8 mouse cellular contexts compared by ENCODE assay signal in the genomic region with DNA sequence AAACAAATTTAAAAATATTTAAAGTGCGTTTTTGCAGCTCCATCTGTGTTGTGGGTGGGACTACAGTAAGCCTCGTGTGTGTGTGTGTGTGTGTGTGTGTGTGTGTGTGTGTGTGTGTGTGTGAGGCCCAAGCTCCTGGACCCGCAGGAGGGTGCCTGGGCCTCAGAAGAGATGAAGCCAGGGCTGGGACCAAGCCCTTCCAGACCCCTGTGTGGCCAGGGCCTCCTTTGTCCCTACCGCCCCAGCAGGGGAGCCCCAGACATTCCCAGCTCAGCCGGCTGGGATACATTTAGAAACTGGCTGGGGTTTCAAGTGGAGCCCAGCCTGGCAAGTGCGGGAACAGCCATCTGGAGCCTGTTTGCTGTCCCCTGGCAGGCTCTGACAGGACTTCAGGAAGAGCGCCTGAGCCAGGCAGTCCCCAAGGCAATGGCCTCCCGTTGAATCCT. TPM values are rescaled to one million over a fixed set of nuclear protein-coding genes. Genes with fewer than 3 reads are reported as not detected.
DNase-seq lines count a peak whose midpoint lies in the region; ATAC-seq lines count a peak whose summit lies in the region.

No protein-coding gene starts in this region.

- peaks cover 7% of the 10 kb centered on the region for H3K9me3 ChIP-seq in hindbrain, embryonic 10.5 days
- no peaks in the 10 kb centered on the region for H3K9me3 ChIP-seq in hindbrain, embryonic 14.5 days (ENCODE audit: control insufficient read depth, low read length)
- peaks cover 5% of the 10 kb centered on the region for H3K9me3 ChIP-seq in forebrain, embryonic 11.5 days (ENCODE audit: control insufficient read depth, low read length)
- H3K9me3 ChIP-seq in heart, embryonic 11.5 days (replicated peaks; ENCODE audit: control insufficient read depth, low read length): 0 out of 2 replicates have a peak, but pooled peaks cover 2% of the 10 kb centered on the region

- no peak overlapping the region for H3K4me2 ChIP-seq in hindbrain, embryonic 14.5 days (replicated peaks)
- no peak overlapping the region for H3K4me2 ChIP-seq in forebrain, embryonic 11.5 days (ENCODE audit: low read depth, low read length, severe bottlenecking)
- no peak overlapping the region for H3K4me2 ChIP-seq in heart, embryonic 11.5 days

- H3K27ac ChIP-seq in hindbrain, embryonic 10.5 days: peak overlapping the region; percentile 78
- no peak overlapping the region for H3K27ac ChIP-seq in hindbrain, embryonic 14.5 days
- no peak overlapping the region for H3K27ac ChIP-seq in forebrain, embryonic 11.5 days (ENCODE audit: low read depth, low read length)
- H3K27ac ChIP-seq in heart, embryonic 11.5 days (ENCODE audit: low read depth, low read length): peak overlapping the region; percentile 75

- H3K9ac ChIP-seq in hindbrain, embryonic 14.5 days: no peak overlapping the region
- peak overlapping the region; percentile 10; the same call in 1 of the 2 replicates for H3K9ac ChIP-seq in forebrain, embryonic 11.5 days (ENCODE audit: low read length)
- H3K9ac ChIP-seq in heart, embryonic 11.5 days (ENCODE audit: low read depth, low read length): 0 out of 2 replicates have a peak overlapping the region, but pooled peaks have one; percentile 6

- H3K27me3 ChIP-seq in hindbrain, embryonic 10.5 days (ENCODE audit: insufficient read depth, poor library complexity, severe bottlenecking): peaks cover 14% of the 10 kb centered on the region; the same call in 1 of the 2 replicates
- H3K27me3 ChIP-seq in hindbrain, embryonic 14.5 days (ENCODE audit: control insufficient read depth, insufficient read depth, low read length): no peaks in the 10 kb centered on the region
- H3K27me3 ChIP-seq in forebrain, embryonic 11.5 days (ENCODE audit: control insufficient read depth, insufficient read depth, low read length): no peaks in the 10 kb centered on the region
- H3K27me3 ChIP-seq in heart, embryonic 11.5 days (ENCODE audit: control insufficient read depth, insufficient read depth, low read length): no peaks in the 10 kb centered on the region

- H3K4me3 ChIP-seq in hindbrain, embryonic 10.5 days: no peak overlapping the region
- no peak overlapping the region for H3K4me3 ChIP-seq in hindbrain, embryonic 14.5 days (replicated peaks; ENCODE audit: low read length)
- H3K4me3 ChIP-seq in forebrain, embryonic 11.5 days (ENCODE audit: low read depth, low read length): no peak overlapping the region
- no peak overlapping the region for H3K4me3 ChIP-seq in heart, embryonic 11.5 days (ENCODE audit: low read depth, low read length)

- 19% methylated on average over 8 of the region's 8 CpGs for WGBS in hindbrain, embryonic 10.5 days
- WGBS in hindbrain, embryonic 14.5 days: 25% methylated on average over 8 of the region's 8 CpGs
- 20% methylated on average over 8 of the region's 8 CpGs for WGBS in forebrain, embryonic 11.5 days
- 14% methylated on average over 8 of the region's 8 CpGs for WGBS in heart, embryonic 11.5 days (ENCODE audit: insufficient replicate concordance)

- H3K4me1 ChIP-seq in hindbrain, embryonic 10.5 days (replicated peaks): peaks cover 23% of the 10 kb centered on the region
- H3K4me1 ChIP-seq in hindbrain, embryonic 14.5 days (replicated peaks; ENCODE audit: control insufficient read depth, insufficient read depth, low read length): peaks cover 9% of the 10 kb centered on the region
- H3K4me1 ChIP-seq in forebrain, embryonic 11.5 days (replicated peaks; ENCODE audit: control insufficient read depth, insufficient read depth, low read length): peaks cover 16% of the 10 kb centered on the region; the same call in 1 of the 2 replicates
- H3K4me1 ChIP-seq in heart, embryonic 11.5 days (ENCODE audit: control insufficient read depth, insufficient read depth, low read length): peaks cover 21% of the 10 kb centered on the region

- no peak for ATAC-seq in hindbrain, embryonic 14.5 days (ENCODE audit: low FRiP score)
- ATAC-seq in forebrain, embryonic 11.5 days (replicated peaks; ENCODE audit: low FRiP score): no peak; the same call in 1 of the 2 replicates
- ATAC-seq in heart, embryonic 11.5 days (replicated peaks; ENCODE audit: insufficient number of reproducible peaks, low FRiP score, low TSS enrichment): peak; percentile 74

- DNase-seq in hindbrain, embryonic 10.5 days (ENCODE audit: low spot score): no peak
- no peak for DNase-seq in hindbrain, embryonic 14.5 days (ENCODE audit: low spot score)
- peak; percentile 63 for DNase-seq in forebrain, embryonic 11.5 days (ENCODE audit: low spot score)
- DNase-seq in layer of hippocampus, adult 9-11 months: peak; percentile 83
- peak; percentile 41 for DNase-seq in lung, postnatal 25 days (ENCODE audit: low spot score)
- DNase-seq in thymus, postnatal 25 days: no peak
- no peak for DNase-seq in ovary, postnatal 36 days (ENCODE audit: low spot score)

- H3K36me3 ChIP-seq in hindbrain, embryonic 10.5 days: no peaks in the 10 kb centered on the region
- no peaks in the 10 kb centered on the region for H3K36me3 ChIP-seq in hindbrain, embryonic 14.5 days (replicated peaks; ENCODE audit: control insufficient read depth, insufficient read depth)
- H3K36me3 ChIP-seq in forebrain, embryonic 11.5 days (ENCODE audit: control insufficient read depth, insufficient read depth, low read length): no peaks in the 10 kb centered on the region
- H3K36me3 ChIP-seq in heart, embryonic 11.5 days (ENCODE audit: control insufficient read depth, insufficient read depth, low read length): no peaks in the 10 kb centered on the region

RNA-seq across cellular contexts. Expression of a gene that starts 13.4 kb away (rescaled TPM):
- 31.9 and 40.0 TPM in 2 replicates for polyA plus RNA-seq in hindbrain, embryonic 10.5 days (2016; fragmentation: Nextera tagmentation; extraction: Ambion mirVana)
- 14.7 and 17.8 TPM in 2 replicates for polyA plus RNA-seq in hindbrain, embryonic 14.5 days (2014; fragmentation: Nextera tagmentation; extraction: Ambion mirVana)
- polyA plus RNA-seq in forebrain, embryonic 11.5 days (2014; fragmentation: Nextera tagmentation; extraction: Ambion mirVana): 22.2 TPM in 2 replicates
- polyA plus RNA-seq in heart, embryonic 11.5 days (2014; fragmentation: Nextera tagmentation; extraction: Ambion mirVana): 6.8 and 8.6 TPM in 2 replicates

Comparison
In these comparisons a context has a peak if more than half of its experiments do, and no peak if none do; other contexts are left out.
1. H3K27ac ChIP-seq: peak in hindbrain, embryonic 10.5 days (single experiment) and heart, embryonic 11.5 days (single experiment); none in hindbrain, embryonic 14.5 days (single experiment) and forebrain, embryonic 11.5 days (single experiment).
2. DNase-seq: peak in forebrain, embryonic 11.5 days (single experiment), layer of hippocampus, adult 9-11 months (single experiment) and lung, postnatal 25 days (single experiment); none in hindbrain, embryonic 10.5 days (single experiment), hindbrain, embryonic 14.5 days (single experiment), thymus, postnatal 25 days (single experiment) and ovary, postnatal 36 days (single experiment).